Mouse (Mus musculus) CH12.LX (cell line): ENCODE data around the gene Spon2. TPM values are rescaled to one million over a fixed set of nuclear protein-coding genes. Genes with fewer than 3 reads are reported as not detected.

Experiments
- DNase-seq: peaks from one replicate; pipeline ENCODE4 v3.0.0-alpha.2; 2013; ENCODE audit errors: extremely low read depth
- H3K27ac ChIP-seq: 2 replicates; pipeline ENCODE4 v1.5.1; 2012; ENCODE audit warnings: low read depth, mild to moderate bottlenecking, control low read depth, moderate library complexity; ENCODE audit not compliant: insufficient read depth
- H3K27me3 ChIP-seq: replicated peaks from 2 replicates; pipeline ENCODE3; 2012; ENCODE audit warnings: inconsistent platforms
- H3K36me3 ChIP-seq, 2 experiments: replicated peaks in 1 of 2; 2 replicates each; pipeline versions ENCODE3 to v1.6.1; 2012; ENCODE audit warnings: inconsistent platforms in 1 of 2, low read length in 1 of 2, mild to moderate bottlenecking in 1 of 2, mixed read lengths in 1 of 2, moderate library complexity in 1 of 2; ENCODE audit not compliant: control insufficient read depth in 1 of 2, insufficient read depth in 1 of 2
- H3K4me1 ChIP-seq, 2 experiments: 2 replicates each; pipeline ENCODE4 v1.6.1; 2012; ENCODE audit warnings: inconsistent platforms in 1 of 2, moderate library complexity in 1 of 2; ENCODE audit not compliant: insufficient read depth in 2 of 2, control insufficient read depth in 1 of 2
- H3K4me2 ChIP-seq: 2 replicates; pipeline ENCODE4 v1.6.1; 2012; ENCODE audit warnings: low read depth, mild to moderate bottlenecking, control low read depth; ENCODE audit not compliant: poor library complexity, insufficient read depth, severe bottlenecking
- H3K4me3 ChIP-seq, 3 experiments: fragments of 150-350 bp in 1 of 3; sonication (generic) in 1 of 3; replicated peaks in 1 of 3; 2 replicates each; pipeline versions ENCODE3 to v1.5.1; 2011 to 2012; ENCODE audit warnings: low read depth in 2 of 3, low read length in 2 of 3, mild to moderate bottlenecking in 2 of 3, moderate library complexity in 2 of 3, control low read depth in 1 of 3, improper control_type of control experiment in 1 of 3, inconsistent platforms in 1 of 3, mixed read lengths in 1 of 3; ENCODE audit not compliant: poor library complexity in 1 of 3
- H3K79me2 ChIP-seq: replicated peaks from 2 replicates; pipeline ENCODE4 v1.6.1; 2012; ENCODE audit warnings: mild to moderate bottlenecking, moderate library complexity; ENCODE audit not compliant: control insufficient read depth, poor library complexity, insufficient read depth, severe bottlenecking; ENCODE audit errors: extremely low read depth
- H3K9ac ChIP-seq: 2 replicates; pipeline ENCODE4 v1.6.1; 2012; ENCODE audit warnings: low read depth, mild to moderate bottlenecking, control low read depth, moderate library complexity; ENCODE audit not compliant: insufficient read depth
- H3K9me3 ChIP-seq: replicated peaks from 2 replicates; pipeline ENCODE3; 2012; ENCODE audit warnings: low read length, inconsistent platforms, mixed read lengths
- CHD1 ChIP-seq: IDR thresholded peaks from 2 replicates; pipeline ENCODE4 v1.6.1; 2012; ENCODE audit warnings: low read depth, low read length, improper control_type of control experiment, inconsistent platforms
- CTCF ChIP-seq, 2 experiments: IDR thresholded peaks in 1 of 2; conservative IDR thresholded peaks in 1 of 2; 2 replicates each; pipeline ENCODE4 v1.5.1; 2011 to 2012; ENCODE audit warnings: low read depth in 2 of 2, low read length in 2 of 2, improper control_type of control experiment in 1 of 2, inconsistent platforms in 1 of 2, mild to moderate bottlenecking in 1 of 2, moderate library complexity in 1 of 2
- E2F4 ChIP-seq: IDR thresholded peaks from 2 replicates; pipeline ENCODE4 v1.6.1; 2011; ENCODE audit warnings: low read depth, low read length, improper control_type of control experiment; ENCODE audit not compliant: insufficient replicate concordance
- ELF1 ChIP-seq: IDR thresholded peaks from 2 replicates; pipeline ENCODE4 v1.6.1; 2014; ENCODE audit warnings: low read depth, mild to moderate bottlenecking, inconsistent platforms, low read length, improper control_type of control experiment
- EP300 ChIP-seq: IDR thresholded peaks from 2 replicates; pipeline ENCODE4 v1.6.1; 2011; ENCODE audit warnings: low read length, improper control_type of control experiment
- ETS1 ChIP-seq: conservative IDR thresholded peaks from 2 replicates; pipeline ENCODE4 v1.6.1; 2012; ENCODE audit warnings: low read depth, mild to moderate bottlenecking, inconsistent platforms, low read length, improper control_type of control experiment, moderate library complexity
- KAT2A ChIP-seq: IDR thresholded peaks from 2 replicates; pipeline ENCODE4 v1.6.1; 2012; ENCODE audit warnings: low read length, improper control_type of control experiment, inconsistent platforms; ENCODE audit not compliant: insufficient replicate concordance
- MAFK ChIP-seq: IDR thresholded peaks from 2 replicates; pipeline ENCODE4 v1.6.1; 2011; ENCODE audit warnings: low read length, improper control_type of control experiment; ENCODE audit not compliant: insufficient replicate concordance
- MAX ChIP-seq: IDR thresholded peaks from 2 replicates; pipeline ENCODE4 v1.6.1; 2011; ENCODE audit warnings: low read length, improper control_type of control experiment
- MAZ ChIP-seq: IDR thresholded peaks from 2 replicates; pipeline ENCODE4 v1.6.1; 2012; ENCODE audit warnings: low read depth, mild to moderate bottlenecking, inconsistent platforms, low read length, improper control_type of control experiment, moderate library complexity
- MXI1 ChIP-seq: IDR thresholded peaks from 2 replicates; pipeline ENCODE4 v1.6.1; 2011; ENCODE audit warnings: mild to moderate bottlenecking, low read depth, low read length, improper control_type of control experiment
- MYC ChIP-seq: IDR thresholded peaks from 2 replicates; pipeline ENCODE4 v1.6.1; 2011; ENCODE audit warnings: low read depth, mild to moderate bottlenecking, improper control_type of control experiment, low read length
- NELFE ChIP-seq: IDR thresholded peaks from 2 replicates; pipeline ENCODE4 v1.6.1; 2011; ENCODE audit warnings: low read depth, low read length, improper control_type of control experiment
- PAX5 ChIP-seq: IDR thresholded peaks from 2 replicates; pipeline ENCODE4 v1.6.1; 2012; ENCODE audit warnings: low read length, inconsistent platforms, mixed read lengths
- POLR2AphosphoS2 ChIP-seq: IDR thresholded peaks from 2 replicates; pipeline ENCODE4 v1.6.1; 2011; ENCODE audit warnings: low read depth, low read length, improper control_type of control experiment
- RAD21 ChIP-seq: IDR thresholded peaks from 2 replicates; pipeline ENCODE4 v1.6.1; 2011; ENCODE audit warnings: low read depth, mild to moderate bottlenecking, low read length, improper control_type of control experiment, moderate library complexity
- RCOR1 ChIP-seq: conservative IDR thresholded peaks from 2 replicates; pipeline ENCODE4 v1.6.1; 2012; ENCODE audit warnings: low read depth, mild to moderate bottlenecking, inconsistent platforms, low read length, improper control_type of control experiment
- SIN3A ChIP-seq: IDR thresholded peaks from 2 replicates; pipeline ENCODE4 v1.6.1; 2012; ENCODE audit warnings: low read length, improper control_type of control experiment, inconsistent platforms
- TBP ChIP-seq: conservative IDR thresholded peaks from 2 replicates; pipeline ENCODE4 v1.6.1; 2011; ENCODE audit warnings: low read depth, low read length, improper control_type of control experiment
- TCF12 ChIP-seq: IDR thresholded peaks from 2 replicates; pipeline ENCODE4 v1.6.1; 2014; ENCODE audit warnings: low read depth, mild to moderate bottlenecking, inconsistent platforms, low read length, improper control_type of control experiment
- UBTF ChIP-seq: IDR thresholded peaks from 2 replicates; pipeline ENCODE4 v1.6.1; 2012; ENCODE audit warnings: low read depth, mild to moderate bottlenecking, inconsistent platforms, low read length, improper control_type of control experiment, moderate library complexity
- USF1 ChIP-seq: IDR thresholded peaks from 2 replicates; pipeline ENCODE4 v1.6.1; 2014; ENCODE audit warnings: low read depth, mild to moderate bottlenecking, inconsistent platforms, low read length, improper control_type of control experiment
- USF2 ChIP-seq: conservative IDR thresholded peaks from 2 replicates; pipeline ENCODE4 v1.6.1; 2011; ENCODE audit warnings: low read depth, low read length, improper control_type of control experiment
- ZNF384 ChIP-seq: IDR thresholded peaks from 2 replicates; pipeline ENCODE4 v1.6.1; 2012; ENCODE audit warnings: low read depth, low read length, improper control_type of control experiment, inconsistent platforms
- dilution Hi-C: fragments of 300-500 bp; cut with MboI; formaldehyde crosslinking; loops from 2 replicates; pipeline ENCODE4 v1.14.3; 2020; ENCODE audit warnings: low sequenced_read_pairs; ENCODE audit not compliant: extremely low pct_unique_long_range_greater_than_20kb, extremely low pct_ligation_motif_present
- in situ Hi-C: fragments of 300-500 bp; cut with MboI; formaldehyde crosslinking; loops from 3 replicates; pipeline ENCODE4 v1.14.3; 2019; ENCODE audit warnings: low sequenced_read_pairs, low pct_ligation_motif_present, low pct_unique_long_range_greater_than_20kb, mixed read lengths
- polyA plus RNA-seq: library from polyadenylated mRNA; unstranded; fragments of >175 nt; gene quantifications from 2 replicates; pipeline ENCODE4 v1.2.1, GENCODE M21; 2012; ENCODE audit warnings: low read depth; ENCODE audit not compliant: insufficient read length
- total RNA-seq, 2 experiments: library from RNA; depleted of rRNA; stranded (reverse); fragments of 300-350 nt in 1 of 2; fragments of >200 nt in 1 of 2; gene quantifications; 2 replicates each; pipeline ENCODE4 v1.2.3; 2012 to 2014

The Spon2 gene
- total and polyA plus RNA-seq, 3 experiments: not detected

- TF ChIP-seq TCF12: no peak
- TF ChIP-seq EP300: no peak
- no peak for TF ChIP-seq MAFK
- no peak for TF ChIP-seq MXI1
- TF ChIP-seq USF2: no peak
- H3K36me3 ChIP-seq: peaks cover 69 to 89% of the 10 kb centered on the region in 2 experiments
These were observed 29.9 kb upstream of the Spon2 start for GRCm38 (mm10) chr5:33248186-33248585.

GRCm38 (mm10) chr5:33247387-33247786 lies 29.1 kb upstream of the Spon2 start:
- in situ Hi-C loops (no loop called here), dilution Hi-C loops (no loop called here)
- no peaks in the 10 kb centered on the region for H3K27me3 ChIP-seq
- no peak overlapping the region for H3K27ac ChIP-seq
- no peak overlapping the region for H3K9ac ChIP-seq
- H3K9me3 ChIP-seq: no peaks in the 10 kb centered on the region
- no peaks in the 10 kb centered on the region for H3K4me1 ChIP-seq
- H3K4me2 ChIP-seq: no peak overlapping the region
- H3K79me2 ChIP-seq: no peaks in the 10 kb centered on the region
- H3K4me3 ChIP-seq: no peak overlapping the region
- DNase-seq: no peak
- no peak for TF ChIP-seq ETS1
- no peak for TF ChIP-seq RCOR1
- no peak for TF ChIP-seq USF1
- TF ChIP-seq CTCF (conservative IDR thresholded peaks at IDR 0.05 in 1 of 2, IDR thresholded peaks at IDR 0.05 in 1 of 2; ENCODE audit: low read depth in 2 of 2, low read length in 2 of 2): peak in 1 of 2 experiments; percentile 7; a peak in 1 of 4 replicates
- TF ChIP-seq, all 38 proteins: peak for 1
- H3K36me3 ChIP-seq: peaks cover 61 to 89% of the 10 kb centered on the region in 2 experiments

More at GRCm38 (mm10) chr5:33248186-33248585, 29.9 kb upstream of the Spon2 start:
- Histone ChIP-seq H3K9ac (no peak overlapping the region), H3K4me2 (no peak overlapping the region), H3K4me1 (no peaks in the 10 kb centered on the region), H3K9me3 (no peaks in the 10 kb centered on the region), H3K4me3 (no peak overlapping the region), H3K27me3 (no peaks in the 10 kb centered on the region), H3K27ac (no peak overlapping the region), H3K79me2 (no peaks in the 10 kb centered on the region)
- in situ Hi-C loops: no loop called here
- no peak for DNase-seq
- dilution Hi-C loops: no loop called here

GRCm38 (mm10) chr5:33245701-33246100 lies 27.4 kb upstream of the Spon2 start:
- no peak overlapping the region for H3K9ac ChIP-seq
- no peak overlapping the region for H3K4me2 ChIP-seq
- no peaks in the 10 kb centered on the region for H3K9me3 ChIP-seq
- no peak overlapping the region for H3K4me3 ChIP-seq
- no peak overlapping the region for H3K27ac ChIP-seq
- DNase-seq: no peak
- H3K4me1 ChIP-seq: no peaks in the 10 kb centered on the region
- in situ Hi-C loops: no loop called here
- no peaks in the 10 kb centered on the region for H3K79me2 ChIP-seq
- TF ChIP-seq MAFK: no peak
- TF ChIP-seq UBTF: no peak
- no peak for TF ChIP-seq SIN3A
- TF ChIP-seq ZNF384: no peak
- no peak for TF ChIP-seq TBP
- no peak for TF ChIP-seq ELF1
- no peak for TF ChIP-seq CHD1
- TF ChIP-seq E2F4: no peak
- TF ChIP-seq POLR2AphosphoS2: no peak
- no peak for TF ChIP-seq EP300
- TF ChIP-seq PAX5: no peak
- no peak for TF ChIP-seq USF1
- no peak for TF ChIP-seq RAD21
- no peak for TF ChIP-seq NELFE
- TF ChIP-seq KAT2A: no peak
- no peak for TF ChIP-seq MYC
- no peak for TF ChIP-seq MAZ
- TF ChIP-seq MAX: no peak
- dilution Hi-C loops: no loop called here
- peaks cover 45 to 78% of the 10 kb centered on the region in 2 experiments for H3K36me3 ChIP-seq
- H3K27me3 ChIP-seq: no peaks in the 10 kb centered on the region
